Mouse (Mus musculus) brain, embryonic 14.5 days (tissue): ENCODE results near the gene Atg13.

Experiments
- CTCF ChIP-seq: fragments of 200-500 bp; IDR thresholded peaks from 2 replicates; pipeline ENCODE4 v1.5.1; 2012; ENCODE audit warnings: inconsistent platforms, mild to moderate bottlenecking, moderate library complexity, borderline replicate concordance; ENCODE audit not compliant: insufficient read depth, insufficient read length; ENCODE audit errors: extremely low read depth
- POLR2A ChIP-seq: fragments of 200-500 bp; IDR thresholded peaks from 2 replicates; pipeline ENCODE4 v1.6.1; 2012; ENCODE audit warnings: mild to moderate bottlenecking, inconsistent platforms, borderline replicate concordance; ENCODE audit not compliant: poor library complexity, insufficient read depth, insufficient read length, severe bottlenecking; ENCODE audit errors: extremely low read depth

- no peak for TF ChIP-seq POLR2A
- TF ChIP-seq CTCF = no peak
Observed at GRCm38 (mm10) chr2:91696225-91696590, 14.2 kb downstream of the Atg13 start.
